Mouse (Mus musculus): Measurements from ENCODE around the gene Ccdc181.

Ccdc181 gene

DNA sequence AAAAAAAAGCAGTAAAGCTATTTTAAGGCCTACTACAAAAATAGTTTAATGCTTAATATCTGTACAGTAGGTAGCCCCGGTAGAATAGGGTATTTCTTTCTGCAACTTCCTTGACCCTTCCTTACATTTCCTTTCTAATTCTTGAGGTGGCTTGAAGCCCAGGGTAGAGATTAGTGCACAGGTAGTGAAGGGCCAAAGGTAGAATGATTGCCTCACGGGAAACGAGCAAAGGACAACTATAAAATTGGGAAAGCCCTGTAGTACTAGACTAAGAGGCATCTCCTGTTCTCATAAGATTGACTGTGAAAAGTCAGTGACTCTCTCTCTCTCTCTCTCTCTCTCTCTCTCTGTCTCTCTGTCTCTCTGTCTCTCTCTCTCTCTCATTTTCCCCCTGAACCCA is 60.0 kb downstream of the Ccdc181 start:
- no peak for DNase-seq (ENCODE audit: low read depth)

GRCm38 (mm10) chr1:164335846-164336245 is 60.5 kb downstream of the Ccdc181 start:
- DNase-seq (ENCODE audit: low read depth), result no peak

Data from 416B (cell line).